Mouse (Mus musculus) liver, embryonic 11.5 days (tissue): Measurements from ENCODE around the gene Ivns1abp. TPM values are rescaled to one million over a fixed set of nuclear protein-coding genes. Genes with fewer than 3 reads are reported as not detected.

ENCODE experiments used
- ATAC-seq: fragments of 200-750 bp; cut with Nextera tagmentation; replicated peaks from 2 replicates; pipeline ENCODE4 v1.8.0; 2017; ENCODE audit warnings: moderate number of reproducible peaks, mild to moderate bottlenecking, moderate TSS enrichment, moderate library complexity; ENCODE audit not compliant: low FRiP score
- DNase-seq: peaks from one replicate; pipeline ENCODE4 v3.0.0-alpha.2; 2017; ENCODE audit warnings: low spot score
- H3K27ac ChIP-seq: fragments of 300-500 bp; sonication (generic); 2 replicates; pipeline ENCODE4 v1.5.1; 2014; ENCODE audit warnings: mild to moderate bottlenecking, low read depth, low read length, control low read depth
- H3K27me3 ChIP-seq: fragments of 300-500 bp; sonication (generic); replicated peaks from 2 replicates; pipeline ENCODE4 v1.6.1; 2014; ENCODE audit warnings: low read length, mixed read lengths; ENCODE audit not compliant: control insufficient read depth, insufficient read depth
- H3K36me3 ChIP-seq: fragments of 300-500 bp; sonication (generic); 2 replicates; pipeline ENCODE4 v1.6.1; 2014; ENCODE audit warnings: mild to moderate bottlenecking, low read length, moderate library complexity, mixed read lengths; ENCODE audit not compliant: control insufficient read depth, insufficient read depth
- H3K4me1 ChIP-seq: fragments of 300-500 bp; sonication (generic); replicated peaks from 2 replicates; pipeline ENCODE4 v1.6.1; 2014; ENCODE audit warnings: low read length, mixed read lengths; ENCODE audit not compliant: control insufficient read depth, insufficient read depth
- H3K4me2 ChIP-seq: fragments of 300-500 bp; sonication (generic); 2 replicates; pipeline ENCODE4 v1.6.1; 2014; ENCODE audit warnings: mild to moderate bottlenecking, control low read depth, moderate library complexity
- H3K4me3 ChIP-seq: fragments of 300-500 bp; sonication (generic); 2 replicates; pipeline ENCODE4 v1.5.1; 2014; ENCODE audit warnings: low read depth, low read length, control low read depth
- H3K9ac ChIP-seq: fragments of 300-500 bp; sonication (generic); 2 replicates; pipeline ENCODE4 v1.6.1; 2014; ENCODE audit warnings: low read depth, low read length, control low read depth
- H3K9me3 ChIP-seq: fragments of 300-500 bp; sonication (generic); 2 replicates; pipeline ENCODE4 v1.6.1; 2016; ENCODE audit warnings: low read length, inconsistent platforms, mixed read lengths; ENCODE audit not compliant: control insufficient read depth
- WGBS: fragments of 180-500 bp; shearing (Covaris S2); extraction: QIAGEN DNeasy Blood & Tissue Kit; methylation state at CpG from one replicate; pipeline ENCODE4 v1.1.7; 2014; 5-methylcytosine and 5-hydroxymethylcytosine counted together
- polyA plus RNA-seq: library from polyadenylated mRNA; unstranded; fragments of >200 nt; fragmentation: Nextera tagmentation; extraction: Ambion mirVana; gene quantifications from 2 replicates; pipeline ENCODE4 v1.2.1, GENCODE M21; 2014

The Ivns1abp gene
- polyA plus RNA-seq, 1 experiment from 2014 or later, result 231 TPM

DNA sequence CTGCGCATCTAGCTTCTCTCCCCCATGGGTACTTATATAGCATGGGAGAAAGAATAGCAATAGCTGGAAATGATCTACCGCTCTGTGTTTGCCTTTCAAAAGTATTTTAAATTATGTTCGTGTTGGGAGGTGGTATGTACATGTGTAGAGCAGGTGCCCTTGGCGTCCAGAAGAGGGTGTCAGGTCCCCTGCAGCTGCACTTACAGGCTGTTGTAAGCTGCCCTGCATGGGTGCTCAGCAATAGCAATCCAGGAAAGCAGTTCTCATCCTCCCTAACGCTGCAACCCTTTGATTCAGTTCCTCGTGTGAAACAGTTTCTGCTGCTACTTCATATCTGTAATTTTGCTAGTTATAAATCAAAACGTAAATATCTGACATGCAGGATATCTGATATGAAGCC lies 14.7 kb upstream of the Ivns1abp start:
- WGBS, result 80% methylated on average over 7 of the region's 7 CpGs
- no peak overlapping the region for H3K27ac ChIP-seq

DNA sequence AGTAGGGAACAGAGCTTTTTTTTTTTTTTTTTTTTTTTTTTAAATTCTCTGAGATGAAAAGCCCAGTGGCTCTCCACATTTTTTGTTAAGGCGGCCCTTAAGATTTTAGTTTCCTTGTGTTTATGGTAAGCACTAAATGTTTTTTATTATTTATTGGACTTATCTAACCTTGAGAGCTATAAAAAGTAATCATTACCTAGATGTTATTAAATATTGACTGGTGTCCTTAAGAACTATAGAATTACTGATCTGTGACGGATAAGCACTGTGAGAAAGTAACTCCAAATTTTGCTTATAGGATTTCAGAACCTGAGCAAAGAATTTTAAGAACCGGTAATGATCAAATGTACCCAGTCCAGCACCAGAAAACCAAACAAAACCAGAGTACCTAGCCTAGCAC lies 11.5 kb upstream of the Ivns1abp start:
- Histone ChIP-seq H3K4me1 (no peaks in the 10 kb centered on the region), H3K36me3 (no peaks in the 10 kb centered on the region), H3K9me3 (no peaks in the 10 kb centered on the region), H3K4me2 (no peak overlapping the region), H3K27me3 (no peaks in the 10 kb centered on the region), H3K27ac (no peak overlapping the region), H3K9ac (no peak overlapping the region), H3K4me3 (no peak overlapping the region)
- ATAC-seq (no peak), DNase-seq (no peak)
- 88% methylated on average over 3 of the region's 3 CpGs for WGBS

More for the DNA sequence above, 14.7 kb upstream of the Ivns1abp start:
- no peaks in the 10 kb centered on the region for H3K4me1 ChIP-seq
- no peak for DNase-seq
- ATAC-seq, result no peak
- no peaks in the 10 kb centered on the region for H3K36me3 ChIP-seq
- no peak overlapping the region for H3K4me2 ChIP-seq
- H3K4me3 ChIP-seq, result no peak overlapping the region
- H3K9me3 ChIP-seq, result no peaks in the 10 kb centered on the region
- no peak overlapping the region for H3K9ac ChIP-seq
- no peaks in the 10 kb centered on the region for H3K27me3 ChIP-seq

- H3K4me2 ChIP-seq, result no peak overlapping the region
- H3K27me3 ChIP-seq, result no peaks in the 10 kb centered on the region
- ATAC-seq, result no peak
- H3K9ac ChIP-seq, result no peak overlapping the region
- peaks cover 20% of the 10 kb centered on the region for H3K4me1 ChIP-seq
- no peak for DNase-seq
- 0 out of 2 replicates have a peak overlapping the region, but pooled peaks have one; percentile 8 for H3K27ac ChIP-seq
- H3K9me3 ChIP-seq, result no peaks in the 10 kb centered on the region
- H3K4me3 ChIP-seq, result no peak overlapping the region
- H3K36me3 ChIP-seq, result no peaks in the 10 kb centered on the region
Measured at GRCm38 (mm10) chr1:151338234-151338633, 6.0 kb upstream of the Ivns1abp start.

DNA sequence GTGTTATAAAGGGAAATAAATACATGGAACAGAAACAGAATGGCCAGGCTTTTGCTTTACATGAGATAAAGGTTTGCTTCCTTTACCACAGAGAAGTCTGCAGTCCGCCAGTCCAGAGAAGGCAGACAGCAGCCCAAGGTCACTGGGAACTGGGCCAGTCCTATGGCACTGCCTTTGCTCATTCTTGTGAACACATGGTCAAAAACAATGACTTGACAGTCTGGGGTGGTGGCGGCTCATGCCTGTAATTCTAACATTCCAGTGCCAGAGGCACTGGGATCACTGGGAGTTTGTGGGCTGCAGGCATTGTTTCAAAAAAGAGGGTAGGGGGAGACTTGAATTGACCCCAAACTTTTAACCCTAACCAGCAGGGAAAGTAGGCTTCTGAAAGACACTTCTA lies 5.3 kb upstream of the Ivns1abp start:
- DNase-seq, result no peak
- Histone ChIP-seq H3K4me3 (no peak overlapping the region), H3K4me1 (peaks cover 26% of the 10 kb centered on the region), H3K36me3 (no peaks in the 10 kb centered on the region), H3K9me3 (no peaks in the 10 kb centered on the region), H3K4me2 (no peak overlapping the region), H3K27me3 (no peaks in the 10 kb centered on the region), H3K9ac (no peak overlapping the region), H3K27ac (no peak overlapping the region)
- ATAC-seq, result no peak
- WGBS, result 62% methylated on average over 2 of the region's 2 CpGs

DNA sequence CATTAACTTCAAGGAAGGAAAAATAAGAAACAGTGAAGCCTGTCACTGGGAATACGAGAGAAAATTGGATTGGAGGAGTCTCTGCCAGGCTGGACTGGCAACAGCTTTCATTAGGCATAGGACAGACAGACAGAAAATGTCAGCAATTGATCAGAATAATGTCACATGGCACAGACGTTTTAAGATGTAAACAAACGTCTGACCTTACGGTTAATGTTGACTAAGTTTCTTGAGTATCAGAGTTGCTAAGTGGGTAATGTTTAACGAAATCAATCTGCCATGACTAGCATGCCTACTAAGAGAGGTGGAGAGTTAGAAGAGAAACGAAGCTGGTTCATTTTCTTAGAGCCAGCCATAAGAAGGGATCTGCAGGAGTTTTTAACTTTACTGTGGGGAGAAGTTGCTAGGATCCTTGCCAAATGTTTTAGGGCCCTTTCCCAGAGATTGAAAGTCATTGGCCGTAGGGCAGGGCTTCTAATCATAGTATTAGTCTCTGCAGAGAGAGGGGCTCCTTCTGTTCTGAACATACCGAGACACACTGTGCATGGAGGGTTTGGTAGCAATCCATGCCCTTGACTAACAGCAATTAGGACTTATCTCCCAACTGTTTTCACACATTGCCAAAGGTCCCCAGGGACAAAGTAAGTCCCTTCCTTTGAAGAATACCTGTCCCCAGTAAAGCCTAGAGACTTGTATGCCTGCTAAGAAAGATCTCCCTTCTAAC lies 2.8 kb upstream of the Ivns1abp start:
- Histone ChIP-seq H3K4me2 (peak overlapping the region; percentile 6; the same call in 1 of the 2 replicates), H3K4me3 (no peak overlapping the region), H3K9me3 (no peaks in the 10 kb centered on the region), H3K4me1 (peaks cover 30% of the 10 kb centered on the region), H3K27ac (no peak overlapping the region), H3K27me3 (no peaks in the 10 kb centered on the region), H3K36me3 (no peaks in the 10 kb centered on the region), H3K9ac (no peak overlapping the region)
- DNase-seq (no peak), ATAC-seq (no peak)
- WGBS, result 55% methylated on average over 8 of the region's 8 CpGs

DNA sequence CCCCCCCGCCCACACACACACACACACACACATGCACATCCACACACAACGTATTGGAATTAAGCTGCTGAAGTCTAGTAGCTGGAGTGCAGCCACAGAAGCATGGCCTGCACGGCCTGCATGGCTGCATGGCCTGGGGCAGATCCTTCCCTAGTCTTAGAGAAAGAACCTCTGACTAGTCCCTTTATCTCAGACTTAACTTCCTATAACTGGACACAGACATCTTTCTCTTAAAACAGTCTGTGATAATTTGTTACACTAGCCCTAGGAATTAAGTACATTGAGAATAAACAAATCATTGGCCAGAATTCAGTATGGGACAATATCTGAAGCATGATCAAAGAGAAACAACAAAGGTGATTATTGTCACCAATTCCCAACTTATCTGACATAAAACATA lies 2.0 kb upstream of the Ivns1abp start:
- H3K9me3 ChIP-seq, result no peaks in the 10 kb centered on the region
- ATAC-seq (no peak), DNase-seq (no peak)
- no peaks in the 10 kb centered on the region for H3K27me3 ChIP-seq
- H3K4me3 ChIP-seq, result no peak overlapping the region
- no peak overlapping the region for H3K4me2 ChIP-seq
- H3K27ac ChIP-seq, result no peak overlapping the region
- 53% methylated on average over 3 of the region's 3 CpGs for WGBS
- no peak overlapping the region for H3K9ac ChIP-seq
- peaks cover 36% of the 10 kb centered on the region for H3K4me1 ChIP-seq
- no peaks in the 10 kb centered on the region for H3K36me3 ChIP-seq

- Histone ChIP-seq H3K9ac (no peak overlapping the region), H3K36me3 (no peaks in the 10 kb centered on the region), H3K9me3 (no peaks in the 10 kb centered on the region), H3K4me2 (peak overlapping the region; percentile 75), H3K4me3 (peak overlapping the region; percentile 93; the same call in 1 of the 2 replicates), H3K27me3 (no peaks in the 10 kb centered on the region), H3K4me1 (peaks cover 38% of the 10 kb centered on the region), H3K27ac (peak overlapping the region; percentile 63)
- DNase-seq, result no peak
- WGBS, result 33% methylated on average over 6 of the region's 6 CpGs
- ATAC-seq, result no peak
Measured at GRCm38 (mm10) chr1:151342968-151343367, 1.3 kb upstream of the Ivns1abp start.

DNA sequence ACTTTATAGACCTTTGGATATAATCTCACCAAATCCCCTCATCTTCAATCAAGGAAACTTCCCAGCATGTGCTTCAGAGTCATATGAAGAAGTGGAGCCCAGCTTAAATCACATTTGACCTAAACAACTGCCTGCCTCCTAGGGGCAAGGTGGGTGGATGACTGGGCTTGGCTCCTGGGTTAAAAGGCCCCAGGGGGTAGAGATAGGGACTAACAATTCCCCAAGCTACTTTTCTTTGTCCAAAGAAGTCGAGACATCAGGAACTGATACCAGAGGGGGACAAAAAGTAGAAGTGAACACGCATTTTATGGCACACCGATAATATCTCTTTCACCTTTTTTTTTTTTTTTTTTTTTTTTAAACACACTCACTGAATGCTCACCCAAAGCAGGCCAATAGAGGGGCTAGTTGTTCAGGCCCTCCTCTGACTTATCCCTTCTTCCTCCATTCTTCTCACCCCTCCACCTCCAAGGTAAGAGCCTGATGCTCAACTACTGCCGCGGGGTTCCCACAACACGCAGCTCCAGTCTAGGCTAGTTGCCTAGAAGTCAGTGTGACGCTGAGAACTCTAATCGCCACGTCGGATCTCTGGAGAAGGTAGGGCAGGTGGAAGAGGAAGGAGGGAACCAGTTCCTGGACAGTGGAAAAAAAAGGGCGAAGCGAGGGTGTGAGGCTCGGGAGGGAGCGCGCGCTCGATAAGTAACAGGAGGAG lies 550 bp upstream of the Ivns1abp start:
- no peaks in the 10 kb centered on the region for H3K27me3 ChIP-seq
- ATAC-seq (no peak), DNase-seq (peak; percentile 45)
- H3K4me2 ChIP-seq, result peak overlapping the region; percentile 75
- no peaks in the 10 kb centered on the region for H3K9me3 ChIP-seq
- H3K4me3 ChIP-seq, result peak overlapping the region; percentile 93
- H3K4me1 ChIP-seq, result peaks cover 36% of the 10 kb centered on the region
- H3K9ac ChIP-seq, result peak overlapping the region; percentile 93
- peak overlapping the region; percentile 63 for H3K27ac ChIP-seq
- no peaks in the 10 kb centered on the region for H3K36me3 ChIP-seq
- under 1% methylated on average over 17 of the region's 17 CpGs for WGBS
